Mouse (Mus musculus) CH12F3 (cell line): Measurements from ENCODE around the gene Itgam.
"Not testable (repeated sequence)": the region's sequence is repeated elsewhere in the genome, so short reads cannot be mapped to it uniquely, and the experiment has no call there.

Experiments used
- in situ Hi-C: fragments of 300-500 bp; cut with MboI; formaldehyde crosslinking; loops from 2 replicates; pipeline ENCODE4 v1.14.3; 2020; ENCODE audit warnings: low sequenced_read_pairs

The Itgam gene

GRCm38 (mm10) chr7:128119726-128120490 is 57.5 kb downstream of the Itgam start:
- in situ Hi-C loops, result no loop called here

- in situ Hi-C loops, result no loop called here
These were observed 66.6 kb downstream of the Itgam start, which contains the start of gene Itgax for GRCm38 (mm10) chr7:128128741-128129720. Gene Itgax (plus strand): TSS chr7:128129547.

GRCm38 (mm10) chr7:128132148-128132547 is 69.7 kb downstream of the Itgam start:
- in situ Hi-C loops, result no loop called here

GRCm38 (mm10) chr7:128133596-128133995 is 71.2 kb downstream of the Itgam start:
- in situ Hi-C loops, result no loop called here

GRCm38 (mm10) chr7:128136927-128137326 is 74.5 kb downstream of the Itgam start:
- in situ Hi-C loops, result no loop called here

- in situ Hi-C loops, result no loop called here
These were observed 77.2 kb downstream of the Itgam start for GRCm38 (mm10) chr7:128139611-128140010.

- in situ Hi-C loops, result no loop called here
These were observed 88.5 kb downstream of the Itgam start for GRCm38 (mm10) chr7:128150970-128151369.

GRCm38 (mm10) chr7:128154076-128154475 is 91.6 kb downstream of the Itgam start, which contains the start of gene Itgad:
Gene Itgad (plus strand): TSS chr7:128154376.
- in situ Hi-C loops, result no loop called here

GRCm38 (mm10) chr7:128154924-128155323 is 92.5 kb downstream of the Itgam start:
- in situ Hi-C loops, result no loop called here

- in situ Hi-C loops, result not testable (repeated sequence)
These were observed 96.4 kb downstream of the Itgam start for GRCm38 (mm10) chr7:128158688-128159354.

GRCm38 (mm10) chr7:128164001-128164400 is 101.6 kb downstream of the Itgam start:
- in situ Hi-C loops, result no loop called here

GRCm38 (mm10) chr7:128166391-128166790 is 104.0 kb downstream of the Itgam start:
- in situ Hi-C loops, result no loop called here
